Mouse (Mus musculus) neural tube, embryonic 10.5 days (tissue): ENCODE data around the gene Rab17.

Source experiments
- DNase-seq: peaks from one replicate; pipeline ENCODE4 v3.0.0-alpha.2; 2017; ENCODE audit warnings: low spot score; ENCODE audit errors: extremely low spot score

Gene Rab17

GRCm38 (mm10) chr1:90969347-90969784 is at the start of gene Rab17:
Gene Rab17 (minus strand): TSS chr1:90969661.
- DNase-seq = no peak

GRCm38 (mm10) chr1:91017111-91017758 is 47.8 kb upstream of the Rab17 start:
- DNase-seq = peak; percentile 35

GRCm38 (mm10) chr1:91015571-91015970 is 46.1 kb upstream of the Rab17 start:
- no peak for DNase-seq

GRCm38 (mm10) chr1:91013803-91014202 is 44.3 kb upstream of the Rab17 start:
- DNase-seq = no peak

GRCm38 (mm10) chr1:91011336-91011735 is 41.9 kb upstream of the Rab17 start:
- DNase-seq = no peak

- no peak for DNase-seq
Measured at GRCm38 (mm10) chr1:91010716-91011115, 41.3 kb upstream of the Rab17 start.

GRCm38 (mm10) chr1:91010216-91010615 is 40.8 kb upstream of the Rab17 start:
- DNase-seq = no peak

- DNase-seq = no peak
Measured at GRCm38 (mm10) chr1:91009266-91009665, 39.8 kb upstream of the Rab17 start.

GRCm38 (mm10) chr1:91008746-91009145 is 39.3 kb upstream of the Rab17 start:
- no peak for DNase-seq

- DNase-seq = no peak
Measured at GRCm38 (mm10) chr1:91008147-91008682, 38.8 kb upstream of the Rab17 start.

- no peak for DNase-seq
Measured at GRCm38 (mm10) chr1:91006708-91007107, 37.2 kb upstream of the Rab17 start.

GRCm38 (mm10) chr1:91006037-91006436 is 36.6 kb upstream of the Rab17 start:
- DNase-seq = no peak

GRCm38 (mm10) chr1:91003522-91004253 is 34.2 kb upstream of the Rab17 start:
- DNase-seq = no peak

GRCm38 (mm10) chr1:91002641-91003040 is 33.2 kb upstream of the Rab17 start:
- DNase-seq = no peak

- DNase-seq = no peak
Measured at GRCm38 (mm10) chr1:91001871-91002539, 32.5 kb upstream of the Rab17 start.

GRCm38 (mm10) chr1:91001101-91001500 is 31.6 kb upstream of the Rab17 start:
- no peak for DNase-seq

- DNase-seq = no peak
Measured at GRCm38 (mm10) chr1:90999911-91000601, 30.6 kb upstream of the Rab17 start.

GRCm38 (mm10) chr1:90998891-90999611 is 29.6 kb upstream of the Rab17 start:
- DNase-seq = peak; percentile 61

- peak; percentile 70 for DNase-seq
Measured at GRCm38 (mm10) chr1:90998268-90998890, 28.9 kb upstream of the Rab17 start, which contains the start of gene Lrrfip1. Gene Lrrfip1 (plus strand): TSS chr1:90998737.

- no peak for DNase-seq
Measured at GRCm38 (mm10) chr1:90997641-90998040, 28.2 kb upstream of the Rab17 start.
